Mouse (Mus musculus) limb, embryonic 10.5 days (tissue): Measurements from ENCODE around the gene Smpdl3b. TPM values are rescaled to one million over a fixed set of nuclear protein-coding genes. Genes with fewer than 3 reads are reported as not detected.
"Not testable (repeated sequence)": the region's sequence is repeated elsewhere in the genome, so short reads cannot be mapped to it uniquely, and the experiment has no call there.

ENCODE experiments used
- DNase-seq: peaks from one replicate; pipeline ENCODE4 v3.0.0-alpha.2; 2017; ENCODE audit warnings: low spot score
- H3K27ac ChIP-seq: fragments of 300-500 bp; sonication (generic); 2 replicates; pipeline ENCODE4 v1.5.1; 2016; ENCODE audit warnings: mild to moderate bottlenecking
- H3K27me3 ChIP-seq: fragments of 300-500 bp; sonication (generic); 2 replicates; pipeline ENCODE4 v1.6.1; 2016; ENCODE audit warnings: low read depth, mild to moderate bottlenecking; ENCODE audit not compliant: poor library complexity, severe bottlenecking
- H3K36me3 ChIP-seq: fragments of 300-500 bp; sonication (generic); 2 replicates; pipeline ENCODE4 v1.6.1; 2016; ENCODE audit warnings: mild to moderate bottlenecking, moderate library complexity
- H3K4me1 ChIP-seq: fragments of 300-500 bp; sonication (generic); 2 replicates; pipeline ENCODE4 v1.6.1; 2016
- H3K4me3 ChIP-seq: fragments of 300-500 bp; sonication (generic); 2 replicates; pipeline ENCODE4 v1.5.1; 2016; ENCODE audit warnings: mild to moderate bottlenecking, moderate library complexity
- H3K9me3 ChIP-seq: fragments of 300-500 bp; sonication (generic); replicated peaks from 2 replicates; pipeline ENCODE4 v1.6.1; 2016; ENCODE audit warnings: mild to moderate bottlenecking
- WGBS: fragments of 180-500 bp; shearing (Covaris S2); methylation state at CpG from one replicate; pipeline ENCODE4 v1.1.7; 2016; 5-methylcytosine and 5-hydroxymethylcytosine counted together
- polyA plus RNA-seq: library from polyadenylated mRNA; unstranded; fragments of >200 nt; fragmentation: Nextera tagmentation; extraction: Ambion mirVana; gene quantifications from 2 replicates; pipeline ENCODE4 v1.2.1, GENCODE M21; 2016

Smpdl3b gene
- polyA plus RNA-seq, 1 experiment from 2014 or later: 4.6 TPM

GRCm38 (mm10) chr4:132741491-132741890 is 15.6 kb downstream of the Smpdl3b start:
- Histone ChIP-seq H3K9me3 (no peaks in the 10 kb centered on the region), H3K4me1 (0 out of 2 replicates have a peak, but pooled peaks cover 2% of the 10 kb centered on the region), H3K27me3 (no peaks in the 10 kb centered on the region), H3K27ac (no peak overlapping the region), H3K36me3 (no peaks in the 10 kb centered on the region), H3K4me3 (no peak overlapping the region)
- no peak for DNase-seq
- 92% methylated on average over 7 of the region's 7 CpGs for WGBS

- not testable (repeated sequence) for H3K27ac ChIP-seq, H3K9me3 ChIP-seq, DNase-seq, H3K4me3 ChIP-seq, H3K36me3 ChIP-seq, H3K27me3 ChIP-seq
- WGBS: 93% methylated on average over 9 of the region's 9 CpGs
- peaks cover 12% of the 10 kb centered on the region for H3K4me1 ChIP-seq
Observed at GRCm38 (mm10) chr4:132737154-132737553, 19.9 kb downstream of the Smpdl3b start.

- Histone ChIP-seq H3K36me3 (no peaks in the 10 kb centered on the region), H3K27ac (0 out of 2 replicates have a peak overlapping the region, but pooled peaks have one; percentile 6), H3K4me1 (peaks cover 20% of the 10 kb centered on the region), H3K9me3 (no peaks in the 10 kb centered on the region), H3K4me3 (no peak overlapping the region), H3K27me3 (no peaks in the 10 kb centered on the region)
- WGBS: 60% methylated on average over 3 of the region's 3 CpGs
- DNase-seq: no peak
Observed at GRCm38 (mm10) chr4:132735894-132736293, 21.2 kb downstream of the Smpdl3b start.

- DNase-seq: no peak
- no peaks in the 10 kb centered on the region for H3K27me3 ChIP-seq
- H3K4me3 ChIP-seq: no peak overlapping the region
- no peaks in the 10 kb centered on the region for H3K36me3 ChIP-seq
- H3K4me1 ChIP-seq: peaks cover 20% of the 10 kb centered on the region
- H3K27ac ChIP-seq: no peak overlapping the region
- WGBS: 92% methylated on average over 2 of the region's 2 CpGs
- H3K9me3 ChIP-seq: no peaks in the 10 kb centered on the region
Observed at GRCm38 (mm10) chr4:132735389-132735788, 21.7 kb downstream of the Smpdl3b start.

- Histone ChIP-seq H3K4me3 (no peak overlapping the region), H3K27ac (no peak overlapping the region), H3K4me1 (peaks cover 20% of the 10 kb centered on the region), H3K36me3 (no peaks in the 10 kb centered on the region), H3K9me3 (no peaks in the 10 kb centered on the region), H3K27me3 (no peaks in the 10 kb centered on the region)
- no peak for DNase-seq
- WGBS: 93% methylated on average over 2 of the region's 2 CpGs
Observed at GRCm38 (mm10) chr4:132734766-132735165, 22.3 kb downstream of the Smpdl3b start.

- Histone ChIP-seq H3K4me1 (peaks cover 20% of the 10 kb centered on the region), H3K27ac (peak overlapping the region; percentile 57), H3K36me3 (peaks cover 2% of the 10 kb centered on the region; the same call in 1 of the 2 replicates), H3K4me3 (no peak overlapping the region), H3K9me3 (no peaks in the 10 kb centered on the region), H3K27me3 (no peaks in the 10 kb centered on the region)
- no peak for DNase-seq
- 92% methylated on average over 25 of the region's 25 CpGs for WGBS
Observed at GRCm38 (mm10) chr4:132733071-132733770, 23.8 kb downstream of the Smpdl3b start.

- Histone ChIP-seq H3K27ac (peak within 1 kb of the TSS; percentile 57), H3K9me3 (no peaks in the 10 kb centered on the region), H3K36me3 (peaks cover 11% of the 10 kb centered on the region), H3K4me3 (peak within 1 kb of the TSS; percentile 64), H3K4me1 (peaks cover 20% of the 10 kb centered on the region), H3K27me3 (no peaks in the 10 kb centered on the region)
- 2% methylated on average over 34 of the region's 34 CpGs for WGBS
- peak; percentile 93 for DNase-seq
Observed at GRCm38 (mm10) chr4:132732148-132732684, 24.8 kb downstream of the Smpdl3b start, which contains the start of gene Xkr8. TSS of gene Xkr8 (minus strand) at chr4:132732546.

GRCm38 (mm10) chr4:132731616-132732015 is 25.4 kb downstream of the Smpdl3b start:
- no peak for DNase-seq
- Histone ChIP-seq H3K4me1 (peaks cover 20% of the 10 kb centered on the region), H3K27ac (peak overlapping the region; percentile 57; the same call in 1 of the 2 replicates), H3K27me3 (no peaks in the 10 kb centered on the region), H3K36me3 (peaks cover 17% of the 10 kb centered on the region), H3K4me3 (peak overlapping the region; percentile 64), H3K9me3 (no peaks in the 10 kb centered on the region)
- 53% methylated on average over 12 of the region's 12 CpGs for WGBS

- 89% methylated on average over 8 of the region's 8 CpGs for WGBS
- H3K27me3 ChIP-seq: no peaks in the 10 kb centered on the region
- H3K4me1 ChIP-seq: peaks cover 18% of the 10 kb centered on the region
- H3K9me3 ChIP-seq: no peaks in the 10 kb centered on the region
- DNase-seq: no peak
- H3K27ac ChIP-seq: no peak overlapping the region
- H3K4me3 ChIP-seq: no peak overlapping the region
- H3K36me3 ChIP-seq: peaks cover 44% of the 10 kb centered on the region
Observed at GRCm38 (mm10) chr4:132728233-132728632, 28.8 kb downstream of the Smpdl3b start.

GRCm38 (mm10) chr4:132718251-132718650 is 38.8 kb downstream of the Smpdl3b start:
- peaks cover 80% of the 10 kb centered on the region for H3K36me3 ChIP-seq
- DNase-seq: no peak
- H3K27ac ChIP-seq: no peak overlapping the region
- H3K4me3 ChIP-seq: no peak overlapping the region
- H3K27me3 ChIP-seq: no peaks in the 10 kb centered on the region
- 92% methylated on average over 1 of the region's 1 CpGs for WGBS
- no peaks in the 10 kb centered on the region for H3K4me1 ChIP-seq
- H3K9me3 ChIP-seq: no peaks in the 10 kb centered on the region

GRCm38 (mm10) chr4:132713181-132713580 is 43.9 kb downstream of the Smpdl3b start:
- H3K36me3 ChIP-seq: peaks cover 80% of the 10 kb centered on the region
- 97% methylated on average over 7 of the region's 7 CpGs for WGBS

GRCm38 (mm10) chr4:132706885-132707284 is 50.2 kb downstream of the Smpdl3b start:
- WGBS: 95% methylated on average over 8 of the region's 8 CpGs
- no peak overlapping the region for H3K4me3 ChIP-seq
- no peak overlapping the region for H3K27ac ChIP-seq
- H3K9me3 ChIP-seq: no peaks in the 10 kb centered on the region
- H3K27me3 ChIP-seq: no peaks in the 10 kb centered on the region
- H3K36me3 ChIP-seq: peaks cover 97% of the 10 kb centered on the region
- no peaks in the 10 kb centered on the region for H3K4me1 ChIP-seq
- no peak for DNase-seq

More at GRCm38 (mm10) chr4:132713181-132713580, 43.9 kb downstream of the Smpdl3b start:
- H3K4me3 ChIP-seq: no peak overlapping the region
- no peaks in the 10 kb centered on the region for H3K4me1 ChIP-seq
- H3K9me3 ChIP-seq: no peaks in the 10 kb centered on the region
- DNase-seq: no peak
- H3K27ac ChIP-seq: no peak overlapping the region
- H3K27me3 ChIP-seq: no peaks in the 10 kb centered on the region

- WGBS: over 99% methylated on average over 5 of the region's 5 CpGs
- Histone ChIP-seq H3K4me1 (no peaks in the 10 kb centered on the region), H3K27ac (no peak overlapping the region), H3K9me3 (no peaks in the 10 kb centered on the region), H3K27me3 (no peaks in the 10 kb centered on the region), H3K36me3 (peaks cover 96% of the 10 kb centered on the region), H3K4me3 (no peak overlapping the region)
- DNase-seq: no peak
Observed at GRCm38 (mm10) chr4:132702076-132702475, 55.0 kb downstream of the Smpdl3b start.
